Mouse (Mus musculus): ENCODE measurements around the gene Olfr1425. TPM values are rescaled to one million over a fixed set of nuclear protein-coding genes. Genes with fewer than 3 reads are reported as not detected.
"Not testable (repeated sequence)": the region's sequence is repeated elsewhere in the genome, so short reads cannot be mapped to it uniquely, and the experiment has no call there.

The Olfr1425 gene
- total RNA-seq (2018; cell fraction: chromatin; rRNA removed), result not detected
- total RNA-seq (2018; cell fraction: cytosol; rRNA removed), result not detected
- not detected for total RNA-seq (2018; cell fraction: nucleus; rRNA removed)
- not detected in 3 replicates for polyA plus RNA-seq (2018)

DNA sequence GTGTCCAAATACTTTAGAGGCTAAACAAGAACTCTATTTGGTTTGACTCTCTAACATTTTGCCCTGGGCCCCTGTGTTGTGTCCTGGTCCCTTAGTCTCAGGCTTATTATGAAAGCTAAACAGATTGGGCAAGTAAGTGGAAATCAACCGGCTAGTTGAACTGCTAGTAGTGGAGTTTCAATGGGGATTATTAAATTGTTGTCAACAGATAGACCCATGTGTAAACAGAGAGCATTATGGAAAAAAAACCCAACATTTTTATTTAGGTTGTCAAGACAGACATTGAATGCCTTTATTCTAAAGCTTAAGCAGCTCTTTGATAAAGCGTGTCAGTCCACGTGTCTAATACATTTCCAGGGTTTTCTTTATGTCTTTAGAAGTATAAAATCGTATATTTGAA, at the start of gene Olfr1425:
Olfr1425 (minus strand) TSS at position 101 of the 400 bp plus-strand sequence.
- H3K27ac ChIP-seq; H3K36me3 ChIP-seq (ENCODE audit: inconsistent target); H3K4me3 ChIP-seq (ENCODE audit: inconsistent target); H3K79me2 ChIP-seq (ENCODE audit: inconsistent target): not testable (repeated sequence)
- 91% methylated on average over 4 of the region's 4 CpGs for WGBS (ENCODE audit: missing documents)

DNA sequence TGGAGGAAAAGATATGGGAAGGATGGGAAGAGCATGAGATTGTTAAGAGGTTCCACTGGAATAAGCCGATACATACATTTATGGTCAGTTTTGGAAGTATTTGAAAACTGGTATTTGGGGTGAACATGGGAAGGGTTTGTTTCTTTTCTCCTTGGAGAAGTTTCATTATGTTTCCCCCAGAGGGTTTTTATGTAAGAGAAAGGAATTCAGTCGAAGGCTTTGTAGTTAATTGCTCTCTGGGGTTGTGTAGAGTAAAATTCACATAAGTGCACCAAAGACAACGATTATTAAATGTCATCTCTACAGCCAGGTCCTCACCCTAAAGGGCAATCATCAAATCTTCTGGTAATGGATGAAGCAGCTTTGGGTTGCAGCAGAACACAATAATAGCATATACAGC, 45.6 kb upstream of the Olfr1425 start, which contains the start of gene Olfr76:
Olfr76 (minus strand) TSS at position 101 of the 400 bp plus-strand sequence.
- Histone ChIP-seq H3K4me3 (ENCODE audit: inconsistent target) (no peak within 1 kb of the TSS), H3K36me3 (ENCODE audit: inconsistent target) (no peaks in the 10 kb centered on the region), H3K79me2 (ENCODE audit: inconsistent target) (no peaks in the 10 kb centered on the region), H3K27ac (no peak within 1 kb of the TSS)
- 84% methylated on average over 3 of the region's 3 CpGs for whole genome bisulfite sequencing (ENCODE audit: missing documents)

DNA sequence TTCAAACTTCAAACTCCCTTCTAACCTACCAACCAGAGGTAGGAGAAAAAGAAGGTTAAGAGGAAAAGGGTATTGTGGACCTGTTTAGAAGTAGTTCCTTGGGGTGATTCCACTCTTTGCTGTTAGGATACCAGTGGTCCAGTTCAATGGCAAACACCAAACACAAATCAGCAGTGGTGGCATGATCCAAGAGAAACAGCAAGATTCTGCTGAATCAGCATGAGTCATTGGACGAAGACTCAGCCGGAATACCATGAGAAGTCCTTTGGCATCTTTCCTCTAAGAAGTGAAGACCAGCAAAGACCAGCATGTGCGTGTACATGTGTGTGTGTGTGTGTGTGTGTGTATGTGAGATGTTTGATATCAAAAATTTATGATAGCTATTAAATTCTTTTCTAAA, 38.9 kb upstream of the Olfr1425 start:
- Histone ChIP-seq H3K4me3 (ENCODE audit: inconsistent target) (no peak overlapping the region), H3K79me2 (ENCODE audit: inconsistent target) (no peaks in the 10 kb centered on the region), H3K36me3 (ENCODE audit: inconsistent target) (no peaks in the 10 kb centered on the region), H3K27ac (no peak overlapping the region)
- 88% methylated on average over 3 of the region's 3 CpGs for WGBS (ENCODE audit: missing documents)

DNA sequence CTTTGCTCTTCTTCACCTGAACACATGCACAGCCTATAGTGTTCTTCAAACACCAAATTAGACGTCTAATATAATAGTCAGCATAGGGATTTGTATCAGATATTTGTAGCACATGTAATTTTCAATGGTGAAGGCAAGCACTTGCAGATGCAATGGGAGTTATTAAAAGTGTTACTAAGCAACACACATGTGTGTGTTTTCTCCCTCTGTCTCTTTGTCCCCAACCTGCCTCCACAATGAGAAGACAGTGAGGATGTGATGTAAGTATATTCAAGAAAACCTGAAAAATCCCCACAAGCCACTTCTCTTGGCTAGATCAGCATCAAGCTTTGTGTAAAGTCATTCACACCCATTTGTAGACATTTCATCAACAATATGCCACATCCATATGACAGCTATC, 38.3 kb upstream of the Olfr1425 start, which contains the start of gene Olfr1428:
Olfr1428 (minus strand) TSS at position 101 of the 400 bp plus-strand sequence.
- no peaks in the 10 kb centered on the region for H3K36me3 ChIP-seq (ENCODE audit: inconsistent target)
- no peak within 1 kb of the TSS for H3K27ac ChIP-seq
- H3K4me3 ChIP-seq (ENCODE audit: inconsistent target), result no peak within 1 kb of the TSS
- no peaks in the 10 kb centered on the region for H3K79me2 ChIP-seq (ENCODE audit: inconsistent target)
- 100% methylated on average over 1 of the region's 1 CpGs for WGBS (ENCODE audit: missing documents)

DNA sequence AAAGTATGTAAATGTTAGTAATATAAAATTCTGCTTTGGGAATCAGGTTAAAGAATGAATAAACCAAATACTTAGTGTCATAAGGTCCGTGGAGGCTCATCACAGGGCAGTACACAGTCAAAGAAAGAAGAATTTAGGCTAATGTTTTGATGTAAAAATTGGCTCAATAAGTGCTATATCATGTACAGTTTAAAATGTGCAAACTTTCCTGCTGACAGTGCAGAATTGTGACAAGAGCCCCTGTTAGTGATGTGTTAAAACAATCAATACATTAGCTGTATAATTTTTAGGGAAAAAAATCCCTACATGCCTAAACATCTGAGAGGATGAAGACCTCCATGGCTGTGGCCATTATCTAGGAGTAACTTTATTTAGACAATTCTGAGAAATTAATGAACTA, 36.3 kb upstream of the Olfr1425 start:
- Histone ChIP-seq H3K36me3 (ENCODE audit: inconsistent target) (no peaks in the 10 kb centered on the region), H3K79me2 (ENCODE audit: inconsistent target) (no peaks in the 10 kb centered on the region), H3K4me3 (ENCODE audit: inconsistent target) (no peak overlapping the region), H3K27ac (no peak overlapping the region)
- 69% methylated on average over 1 of the region's 1 CpGs for WGBS (ENCODE audit: missing documents)

DNA sequence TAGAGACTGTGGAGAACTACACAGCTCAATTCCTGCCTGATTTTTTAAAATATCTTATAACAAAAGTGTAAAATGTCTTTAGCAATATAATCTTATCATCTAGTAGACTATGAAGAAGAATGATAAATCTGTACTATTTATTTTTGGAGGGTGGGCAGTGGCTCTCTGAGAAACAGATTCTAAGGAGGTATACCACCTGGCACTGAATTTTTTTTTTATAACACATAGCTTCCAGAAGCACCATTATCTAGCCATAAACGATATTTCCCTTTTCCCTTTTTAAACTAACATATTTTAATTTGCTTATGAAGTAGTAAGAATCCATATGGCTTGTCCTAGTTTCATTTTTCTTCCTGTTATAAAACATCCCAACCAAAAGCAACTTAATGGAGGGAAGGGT, 27.0 kb upstream of the Olfr1425 start:
- H3K36me3 ChIP-seq (ENCODE audit: inconsistent target), result no peaks in the 10 kb centered on the region
- H3K79me2 ChIP-seq (ENCODE audit: inconsistent target), result no peaks in the 10 kb centered on the region
- H3K27ac ChIP-seq, result no peak overlapping the region
- WGBS (ENCODE audit: missing documents), result 75% methylated on average over 1 of the region's 1 CpGs
- H3K4me3 ChIP-seq (ENCODE audit: inconsistent target), result no peak overlapping the region

DNA sequence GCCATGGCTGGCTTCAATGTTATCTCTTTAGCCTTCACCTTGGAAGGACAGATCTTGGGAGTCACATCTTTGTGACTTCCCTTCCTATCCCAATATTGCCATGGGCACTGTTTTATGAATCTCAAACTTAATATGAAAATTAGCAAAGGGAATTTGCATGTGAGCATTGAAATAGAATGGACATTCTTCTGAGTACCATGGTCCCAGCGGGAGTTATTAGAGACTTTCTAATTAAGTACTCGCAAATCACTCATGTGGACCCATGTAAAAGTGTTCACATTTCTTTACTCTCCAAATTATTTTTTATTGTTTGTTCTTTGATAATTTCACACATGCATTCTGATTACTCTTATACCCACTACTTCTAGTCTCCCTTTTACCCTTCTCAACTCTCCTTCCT, 25.7 kb upstream of the Olfr1425 start, which contains the start of gene Olfr1427:
Olfr1427 (minus strand) TSS at position 101 of the 400 bp plus-strand sequence.
- Histone ChIP-seq H3K27ac (no peak within 1 kb of the TSS), H3K79me2 (ENCODE audit: inconsistent target) (no peaks in the 10 kb centered on the region), H3K36me3 (ENCODE audit: inconsistent target) (no peaks in the 10 kb centered on the region), H3K4me3 (ENCODE audit: inconsistent target) (no peak within 1 kb of the TSS)
- 100% methylated on average over 2 of the region's 2 CpGs for WGBS (ENCODE audit: missing documents)

DNA sequence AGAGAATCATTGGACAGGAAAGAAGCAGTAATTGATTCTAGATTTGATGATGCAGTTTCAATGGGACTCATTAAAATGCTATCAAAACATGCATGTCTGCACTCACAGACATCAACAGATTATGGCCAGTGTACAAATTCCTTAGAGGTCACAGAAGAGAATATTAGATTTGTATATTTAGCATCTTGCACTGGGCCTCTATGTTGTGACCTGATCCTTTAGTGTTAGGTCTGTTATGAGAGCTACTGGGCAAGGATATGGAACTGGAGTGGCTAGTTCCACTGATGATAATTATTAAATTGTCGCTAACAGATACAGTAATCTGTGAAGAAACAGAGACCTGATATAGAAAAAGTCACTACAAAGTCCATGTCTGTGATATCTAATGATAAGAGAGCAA, 14.4 kb upstream of the Olfr1425 start, which contains the start of gene Olfr1426:
Olfr1426 (minus strand) TSS at position 101 of the 400 bp plus-strand sequence.
- 91% methylated on average over 1 of the region's 1 CpGs for WGBS (ENCODE audit: missing documents)

DNA sequence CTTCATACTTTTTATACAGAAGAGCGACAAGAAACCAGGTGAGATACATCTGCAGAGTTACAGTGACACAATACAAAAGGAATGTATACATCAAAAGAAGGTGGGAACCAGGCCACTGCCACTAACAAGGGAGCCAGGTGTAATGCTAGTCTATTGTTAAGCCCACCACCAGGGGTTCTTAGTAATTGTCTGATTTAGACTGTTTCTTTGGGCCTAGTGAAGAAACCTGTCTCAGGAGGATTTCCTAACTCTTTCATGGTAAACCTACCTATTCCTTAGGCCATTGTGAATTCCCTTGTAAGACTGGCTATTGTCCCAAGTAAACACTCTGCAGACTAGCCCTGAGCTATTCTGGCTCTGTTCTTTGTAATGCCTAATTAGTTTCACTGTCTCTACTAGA, 8.0 kb downstream of the Olfr1425 start:
- not testable (repeated sequence) for H3K36me3 ChIP-seq (ENCODE audit: inconsistent target); H3K4me3 ChIP-seq (ENCODE audit: inconsistent target); H3K27ac ChIP-seq; H3K79me2 ChIP-seq (ENCODE audit: inconsistent target)
- WGBS (ENCODE audit: missing documents), result 100% methylated on average over 1 of the region's 1 CpGs

More for the DNA sequence above, 14.4 kb upstream of the Olfr1425 start, which contains the start of gene Olfr1426:
- no peak within 1 kb of the TSS for H3K4me3 ChIP-seq (ENCODE audit: inconsistent target)
- no peak within 1 kb of the TSS for H3K27ac ChIP-seq
- no peaks in the 10 kb centered on the region for H3K79me2 ChIP-seq (ENCODE audit: inconsistent target)
- no peaks in the 10 kb centered on the region for H3K36me3 ChIP-seq (ENCODE audit: inconsistent target)

DNA sequence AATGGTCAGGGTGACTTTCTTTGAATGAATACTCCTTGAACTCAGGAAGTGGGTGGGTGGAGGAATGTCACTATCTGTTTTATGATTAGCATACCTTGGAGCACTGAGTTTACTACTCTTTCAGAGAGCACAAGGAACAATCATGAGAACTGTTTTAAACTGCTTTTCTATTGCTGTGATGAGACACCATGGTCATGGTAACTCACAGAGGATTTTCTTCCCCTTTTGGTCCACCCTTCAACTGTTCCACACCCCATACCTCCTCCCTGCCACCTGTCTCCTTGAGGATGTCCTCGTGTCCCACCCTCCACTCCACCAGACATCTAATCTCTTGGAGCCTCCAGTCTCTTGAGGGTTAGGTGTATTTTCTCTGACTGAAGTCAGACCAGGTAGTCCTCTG, 9.7 kb downstream of the Olfr1425 start:
- H3K79me2 ChIP-seq (ENCODE audit: inconsistent target); H3K36me3 ChIP-seq (ENCODE audit: inconsistent target); H3K27ac ChIP-seq; H3K4me3 ChIP-seq (ENCODE audit: inconsistent target): not testable (repeated sequence)
- WGBS (ENCODE audit: missing documents), result 92% methylated on average over 1 of the region's 1 CpGs

DNA sequence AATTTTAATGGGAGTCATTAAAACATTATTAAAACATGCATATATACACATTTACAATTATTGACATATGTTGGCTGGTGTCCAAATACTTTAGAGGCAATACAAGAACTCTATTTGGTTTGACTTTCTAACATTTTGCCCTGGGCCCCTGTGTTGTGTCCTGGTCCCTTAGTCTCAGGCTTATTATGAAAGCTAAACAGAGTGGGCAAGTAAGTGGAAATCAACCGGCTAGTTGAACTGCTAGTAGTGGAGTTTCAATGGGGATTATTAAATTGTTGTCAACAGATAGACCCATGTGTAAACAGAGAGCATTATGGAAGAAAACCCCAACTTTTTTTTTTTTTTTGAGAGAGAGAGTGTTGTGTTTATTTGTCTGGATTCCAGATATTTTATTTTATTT, 14.9 kb downstream of the Olfr1425 start, which contains the start of gene Olfr1424:
Olfr1424 (minus strand) TSS at position 101 of the 400 bp plus-strand sequence.
- 100% methylated on average over 1 of the region's 1 CpGs for WGBS (ENCODE audit: missing documents)
- H3K4me3 ChIP-seq (ENCODE audit: inconsistent target); H3K79me2 ChIP-seq (ENCODE audit: inconsistent target); H3K27ac ChIP-seq; H3K36me3 ChIP-seq (ENCODE audit: inconsistent target): not testable (repeated sequence)

DNA sequence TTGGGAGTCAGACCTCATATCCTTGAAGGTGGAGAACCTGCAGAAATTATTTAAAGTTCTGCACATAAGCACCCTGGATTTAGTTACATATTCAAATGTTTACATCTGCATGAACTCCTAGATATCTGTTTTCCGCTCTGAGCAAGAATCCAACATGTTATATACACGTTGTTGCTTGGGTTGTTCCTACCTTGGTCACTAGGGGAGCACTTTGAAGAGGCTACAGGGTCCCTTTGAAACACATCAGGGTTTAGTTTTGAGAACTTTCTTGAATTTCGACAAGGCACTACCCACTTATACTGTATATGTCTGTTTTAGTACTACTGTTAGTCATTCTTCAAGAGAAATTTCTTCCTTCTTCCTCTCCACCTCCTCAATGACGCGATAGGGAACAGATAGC, 34.4 kb downstream of the Olfr1425 start:
- Histone ChIP-seq H3K27ac (no peak overlapping the region), H3K4me3 (ENCODE audit: inconsistent target) (no peak overlapping the region), H3K79me2 (ENCODE audit: inconsistent target) (no peaks in the 10 kb centered on the region), H3K36me3 (ENCODE audit: inconsistent target) (no peaks in the 10 kb centered on the region)
- 91% methylated on average over 5 of the region's 5 CpGs for WGBS (ENCODE audit: missing documents)

DNA sequence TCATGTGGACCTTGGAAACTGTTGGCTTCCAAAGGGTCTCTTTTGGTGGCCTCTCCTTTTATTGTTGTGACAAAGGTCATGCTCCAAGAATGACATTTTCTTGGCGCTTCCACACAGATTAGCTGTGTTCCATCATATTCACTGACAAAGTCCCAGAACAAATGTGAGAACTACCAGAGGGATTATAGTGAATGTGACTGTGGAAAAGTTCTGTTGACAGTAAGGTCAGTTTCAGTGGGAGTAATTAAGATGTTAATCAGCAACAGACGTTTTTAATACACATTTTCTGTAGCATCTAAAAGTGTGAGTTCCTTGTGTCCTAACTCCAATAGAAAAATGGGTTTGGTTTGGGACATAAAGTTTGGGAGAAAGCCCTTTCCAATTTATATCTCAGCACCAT, 36.3 kb downstream of the Olfr1425 start, which contains the start of gene Olfr1423:
Olfr1423 (minus strand) TSS at position 101 of the 400 bp plus-strand sequence.
- no peak within 1 kb of the TSS for H3K27ac ChIP-seq
- WGBS (ENCODE audit: missing documents), result 88% methylated on average over 2 of the region's 2 CpGs

DNA sequence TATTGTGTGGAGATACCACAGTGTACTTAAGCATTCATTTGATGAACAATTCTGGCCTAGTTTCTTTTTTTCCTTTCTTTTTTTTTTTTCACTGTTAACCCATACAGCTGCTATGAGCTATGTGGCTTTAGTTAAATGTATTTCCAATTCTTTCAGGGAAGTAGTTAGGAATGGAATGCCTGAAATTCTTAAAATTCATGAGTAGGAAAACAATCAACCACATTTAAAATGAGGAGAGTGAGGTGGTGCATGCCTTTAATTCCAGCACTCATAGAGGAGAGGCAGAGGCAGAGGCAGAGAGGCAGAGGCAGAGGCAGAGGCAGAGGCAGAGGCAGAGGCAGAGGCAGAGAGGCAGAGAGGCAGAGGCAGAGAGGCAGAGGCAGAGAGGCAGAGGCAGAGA, 39.8 kb downstream of the Olfr1425 start:
- Histone ChIP-seq H3K27ac (no peak overlapping the region), H3K36me3 (ENCODE audit: inconsistent target) (no peaks in the 10 kb centered on the region), H3K4me3 (ENCODE audit: inconsistent target) (no peak overlapping the region), H3K79me2 (ENCODE audit: inconsistent target) (no peaks in the 10 kb centered on the region)

More for the DNA sequence above, 36.3 kb downstream of the Olfr1425 start, which contains the start of gene Olfr1423:
- H3K4me3 ChIP-seq (ENCODE audit: inconsistent target), result no peak within 1 kb of the TSS
- no peaks in the 10 kb centered on the region for H3K79me2 ChIP-seq (ENCODE audit: inconsistent target)
- no peaks in the 10 kb centered on the region for H3K36me3 ChIP-seq (ENCODE audit: inconsistent target)

DNA sequence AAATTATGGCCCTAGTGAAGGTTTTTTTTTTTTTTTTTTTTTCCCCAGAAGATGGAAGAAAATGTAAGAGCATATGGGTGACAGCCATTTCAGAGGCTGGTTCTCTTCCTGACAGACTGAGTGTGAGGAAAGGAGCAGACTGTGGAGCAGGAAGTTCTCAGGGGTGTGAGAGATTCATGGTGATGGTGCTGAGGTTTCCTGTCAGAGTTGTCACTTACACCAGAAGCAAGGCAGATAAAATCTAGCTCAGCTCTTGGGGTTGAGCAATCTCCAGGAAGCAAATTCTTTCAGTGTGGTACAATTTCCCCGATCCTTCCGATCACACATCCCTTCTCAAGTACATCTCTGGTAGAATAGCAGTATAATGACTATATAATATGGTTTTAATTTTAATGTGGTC, 50.9 kb downstream of the Olfr1425 start:
- H3K27ac ChIP-seq, result peak overlapping the region; percentile 70

DNA sequence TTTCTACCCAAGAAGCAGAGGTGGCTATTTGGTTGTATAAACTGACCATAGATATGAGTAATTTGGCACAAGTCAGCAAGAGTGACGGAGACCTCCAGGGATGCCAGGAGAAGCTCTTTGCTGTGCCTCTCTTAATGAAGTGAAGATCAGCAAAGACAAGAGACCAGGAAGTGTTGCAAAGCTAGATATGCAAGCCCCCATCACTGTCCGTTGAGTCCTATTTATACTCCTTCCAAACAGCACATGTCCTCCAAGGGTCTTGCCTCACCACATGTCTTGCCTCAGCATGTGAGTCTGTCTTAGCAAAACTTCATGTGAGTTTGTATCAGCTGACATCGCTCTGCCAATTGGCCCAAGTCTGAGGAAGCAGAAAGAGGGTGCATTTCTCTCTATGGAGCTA, 52.2 kb downstream of the Olfr1425 start:
- Histone ChIP-seq H3K36me3 (ENCODE audit: inconsistent target) (no peaks in the 10 kb centered on the region), H3K27ac (peak overlapping the region; percentile 70)

More for the DNA sequence above, 50.9 kb downstream of the Olfr1425 start:
- no peak overlapping the region for H3K4me3 ChIP-seq (ENCODE audit: inconsistent target)
- H3K79me2 ChIP-seq (ENCODE audit: inconsistent target), result no peaks in the 10 kb centered on the region
- 0% methylated on average over 2 of the region's 2 CpGs for WGBS (ENCODE audit: missing documents)
- H3K36me3 ChIP-seq (ENCODE audit: inconsistent target), result no peaks in the 10 kb centered on the region

More for the DNA sequence above, 52.2 kb downstream of the Olfr1425 start:
- no peaks in the 10 kb centered on the region for H3K79me2 ChIP-seq (ENCODE audit: inconsistent target)
- no peak overlapping the region for H3K4me3 ChIP-seq (ENCODE audit: inconsistent target)
- 44% methylated on average over 3 of the region's 3 CpGs for WGBS (ENCODE audit: missing documents)

Measured in macrophage (primary cell).